Mouse (Mus musculus) E14TG2a.4 (cell line): Measurements from ENCODE around the gene Hsd17b2.

Experiments
- CTCF ChIP-seq: conservative IDR thresholded peaks from 2 replicates; pipeline ENCODE4 v1.5.1; 2014; ENCODE audit warnings: low read length
- POU5F1 ChIP-seq: IDR thresholded peaks from 2 replicates; pipeline ENCODE4 v1.6.1; 2014; ENCODE audit warnings: low read length, borderline replicate concordance

- TF ChIP-seq CTCF, result no peak
- no peak for TF ChIP-seq POU5F1
Measured at GRCm38 (mm10) chr8:117783021-117783420, 81.3 kb downstream of the Hsd17b2 start.
